Mouse (Mus musculus): ENCODE measurements at regions not wholly inside any gene's neighbourhood (a gene's known extent, or its start where the extent isn't known, plus 50 kb on each side); places are given as distances from the start of the nearest gene placed in this dataset.
"Not testable (repeated sequence)": the region's sequence is repeated elsewhere in the genome, so short reads cannot be mapped to it uniquely, and the experiment has no call there.

DNA sequence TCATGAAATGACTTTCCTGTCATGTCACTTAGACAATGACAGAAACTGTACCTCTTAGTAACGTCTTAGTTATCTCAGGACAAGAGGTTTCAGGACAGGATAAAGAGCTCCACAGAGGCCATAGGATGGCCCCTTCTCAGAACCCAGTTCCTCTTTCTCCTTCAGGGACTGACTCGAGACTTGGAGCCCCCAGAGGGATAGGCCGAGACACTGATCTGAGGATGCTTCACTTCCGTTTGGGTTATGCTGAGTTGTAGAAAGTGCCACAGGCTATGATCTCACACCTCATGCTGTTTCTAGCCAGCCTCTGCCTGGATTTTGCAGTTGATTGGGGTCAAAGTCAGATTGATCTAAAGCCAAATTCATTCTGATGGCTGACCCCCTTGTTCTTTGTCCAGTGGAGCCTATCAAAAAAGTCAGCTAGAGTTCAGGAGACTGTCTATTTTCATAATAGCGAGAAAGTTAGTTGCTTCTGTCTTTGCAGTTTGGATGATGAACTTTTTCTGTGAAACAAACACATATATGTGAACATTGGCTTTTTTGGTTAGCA is 70.7 kb downstream of the Sult3a2 start:
- H3K27ac ChIP-seq: no peak overlapping the region
- intact Hi-C loops (cut with DNase I): no loop called here
- DNase-seq: no peak
- H3K27me3 ChIP-seq (ENCODE audit: control insufficient read depth, insufficient read depth, low read length): no peaks in the 10 kb centered on the region
- 56% methylated on average over 5 of the region's 5 CpGs for WGBS
- no peaks in the 10 kb centered on the region for H3K4me1 ChIP-seq (ENCODE audit: control insufficient read depth, insufficient read depth, low read length)
- TF ChIP-seq CTCF (IDR thresholded peaks at IDR 0.05) (no peak), EP300 (IDR thresholded peaks at IDR 0.05; ENCODE audit: insufficient read depth, low read depth, low read length) (no peak), POLR2A (IDR thresholded peaks at IDR 0.05; ENCODE audit: insufficient read depth, low read depth, low read length) (no peak)
- no peaks in the 10 kb centered on the region for H3K79me2 ChIP-seq (replicated peaks; ENCODE audit: control insufficient read depth, insufficient read depth, low read length)
- H3K4me3 ChIP-seq: no peak overlapping the region
- H3K9ac ChIP-seq (ENCODE audit: low read depth, low read length): no peak overlapping the region
- no peaks in the 10 kb centered on the region for H3K36me3 ChIP-seq (ENCODE audit: control insufficient read depth, insufficient read depth, low read length)

DNA sequence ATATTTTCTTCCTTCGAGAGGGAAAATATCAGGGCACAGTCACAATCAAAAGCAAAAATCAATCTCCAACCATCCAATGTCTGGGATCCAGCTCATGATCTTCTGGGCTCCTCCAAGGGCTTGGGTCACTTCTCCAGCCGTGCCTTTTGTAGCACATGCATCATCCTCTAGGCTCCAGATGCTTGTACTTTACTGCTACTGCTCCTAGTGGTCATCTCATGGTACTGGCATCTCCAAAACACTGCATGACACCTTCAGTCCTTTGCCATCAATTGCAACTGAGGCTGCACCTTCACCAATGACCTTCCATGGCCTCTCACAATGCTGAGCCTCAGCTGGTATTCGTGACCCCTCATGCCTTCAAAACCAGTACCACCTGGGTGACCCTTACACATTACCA is 77.8 kb downstream of the Sult3a2 start:
- H3K36me3 ChIP-seq (ENCODE audit: control insufficient read depth, insufficient read depth, low read length); H3K4me3 ChIP-seq; H3K27ac ChIP-seq; H3K79me2 ChIP-seq (replicated peaks; ENCODE audit: control insufficient read depth, insufficient read depth, low read length); H3K4me1 ChIP-seq (ENCODE audit: control insufficient read depth, insufficient read depth, low read length); H3K27me3 ChIP-seq (ENCODE audit: control insufficient read depth, insufficient read depth, low read length); intact Hi-C loops (cut with DNase I); H3K9ac ChIP-seq (ENCODE audit: low read depth, low read length): not testable (repeated sequence)
- DNase-seq: peak in 1 of 2 experiments; percentile 16
- 56% methylated on average over 3 of the region's 3 CpGs for WGBS

DNA sequence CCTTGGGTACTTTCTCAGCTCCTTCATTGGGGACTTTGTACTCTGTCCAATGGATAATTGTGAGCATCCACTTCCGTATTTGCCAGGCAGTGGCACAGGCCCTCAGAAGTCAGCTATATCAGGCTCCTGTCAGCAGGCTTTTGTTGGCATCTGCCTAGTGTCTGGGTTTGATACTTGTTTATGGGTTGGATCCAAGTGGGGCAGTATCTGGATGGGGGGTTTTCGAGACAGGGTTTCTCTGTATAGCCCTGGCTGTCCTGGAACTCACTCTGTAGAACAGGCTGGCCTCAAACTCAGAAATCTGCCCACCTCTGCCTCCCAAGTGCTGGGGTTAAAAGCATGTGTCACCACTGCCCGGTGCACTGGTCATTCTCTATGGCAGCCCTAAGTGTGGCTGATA is 79.7 kb upstream of the Clvs2 start:
- H3K4me1 ChIP-seq (ENCODE audit: control insufficient read depth, insufficient read depth, low read length); intact Hi-C loops (cut with DNase I); H3K79me2 ChIP-seq (replicated peaks; ENCODE audit: control insufficient read depth, insufficient read depth, low read length); H3K4me3 ChIP-seq; H3K36me3 ChIP-seq (ENCODE audit: control insufficient read depth, insufficient read depth, low read length); DNase-seq; H3K9ac ChIP-seq (ENCODE audit: low read depth, low read length); H3K27me3 ChIP-seq (ENCODE audit: control insufficient read depth, insufficient read depth, low read length); H3K27ac ChIP-seq: not testable (repeated sequence)
- WGBS: 53% methylated on average over 3 of the region's 3 CpGs

DNA sequence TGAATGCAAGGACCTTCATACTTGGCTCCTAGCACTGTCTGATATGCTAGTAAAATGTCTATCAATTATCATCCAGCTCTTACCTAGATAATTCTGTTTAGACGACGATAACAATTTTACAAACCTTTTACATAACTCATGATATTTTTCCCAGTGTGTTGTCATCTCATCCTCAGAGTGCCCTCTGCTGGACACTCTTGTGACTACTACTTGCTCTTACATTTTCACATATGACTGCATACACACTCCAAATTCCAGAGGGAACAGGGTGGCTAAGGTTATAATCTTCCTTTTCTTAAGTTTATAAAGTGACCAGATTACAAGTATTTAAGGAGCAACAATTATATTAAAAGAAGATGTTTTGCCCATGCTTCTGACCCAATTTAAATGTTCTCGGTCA is 78.9 kb upstream of the Clvs2 start:
- intact Hi-C loops (cut with DNase I): no loop called here
- H3K36me3 ChIP-seq (ENCODE audit: control insufficient read depth, insufficient read depth, low read length): no peaks in the 10 kb centered on the region
- 45% methylated on average over 3 of the region's 3 CpGs for WGBS
- TF ChIP-seq CTCF (IDR thresholded peaks at IDR 0.05) (peak; percentile 64), POLR2A (IDR thresholded peaks at IDR 0.05; ENCODE audit: insufficient read depth, low read depth, low read length) (no peak)
- H3K4me3 ChIP-seq: no peak overlapping the region
- DNase-seq: no peak
- H3K9ac ChIP-seq (ENCODE audit: low read depth, low read length): no peak overlapping the region
- no peaks in the 10 kb centered on the region for H3K4me1 ChIP-seq (ENCODE audit: control insufficient read depth, insufficient read depth, low read length)
- no peaks in the 10 kb centered on the region for H3K27me3 ChIP-seq (ENCODE audit: control insufficient read depth, insufficient read depth, low read length)
- no peaks in the 10 kb centered on the region for H3K79me2 ChIP-seq (replicated peaks; ENCODE audit: control insufficient read depth, insufficient read depth, low read length)
- H3K27ac ChIP-seq: no peak overlapping the region
